Mouse (Mus musculus) midbrain, embryonic 13.5 days (tissue): ENCODE results near the gene Prss42. TPM values are rescaled to one million over a fixed set of nuclear protein-coding genes. Genes with fewer than 3 reads are reported as not detected.

Experiments
- ATAC-seq: fragments of 200-750 bp; cut with Nextera tagmentation; 2 replicates; pipeline ENCODE4 v1.8.0; 2017; ENCODE audit warnings: mild to moderate bottlenecking, moderate TSS enrichment, moderate library complexity
- H3K27ac ChIP-seq: fragments of 300-500 bp; sonication (generic); 2 replicates; pipeline ENCODE4 v1.5.1; 2015; ENCODE audit warnings: inconsistent platforms, mild to moderate bottlenecking, moderate library complexity
- H3K27me3 ChIP-seq: fragments of 300-500 bp; sonication (generic); 2 replicates; pipeline ENCODE4 v1.6.1; 2015; ENCODE audit warnings: mild to moderate bottlenecking, inconsistent platforms
- H3K36me3 ChIP-seq: fragments of 300-500 bp; sonication (generic); 2 replicates; pipeline ENCODE4 v1.6.1; 2015; ENCODE audit warnings: mild to moderate bottlenecking, inconsistent platforms
- H3K4me1 ChIP-seq: fragments of 300-500 bp; sonication (generic); replicated peaks from 2 replicates; pipeline ENCODE4 v1.6.1; 2015; ENCODE audit warnings: inconsistent platforms
- H3K4me2 ChIP-seq: fragments of 300-500 bp; sonication (generic); replicated peaks from 2 replicates; pipeline ENCODE4 v1.6.1; 2015; ENCODE audit warnings: moderate library complexity, mild to moderate bottlenecking, inconsistent platforms
- H3K4me3 ChIP-seq: fragments of 300-500 bp; sonication (generic); replicated peaks from 2 replicates; pipeline ENCODE4 v1.5.1; 2015; ENCODE audit warnings: mild to moderate bottlenecking, inconsistent platforms
- H3K9ac ChIP-seq: fragments of 300-500 bp; sonication (generic); replicated peaks from 2 replicates; pipeline ENCODE4 v1.6.1; 2015; ENCODE audit warnings: mild to moderate bottlenecking, inconsistent platforms
- H3K9me3 ChIP-seq: fragments of 300-500 bp; sonication (generic); 2 replicates; pipeline ENCODE4 v1.6.1; 2016; ENCODE audit warnings: mild to moderate bottlenecking, inconsistent platforms
- WGBS: fragments of 180-500 bp; shearing (Covaris S2); methylation state at CpG from one replicate; pipeline ENCODE4 v1.1.7; 2015; 5-methylcytosine and 5-hydroxymethylcytosine counted together
- polyA plus RNA-seq: library from polyadenylated mRNA; unstranded; fragments of >200 nt; fragmentation: Nextera tagmentation; extraction: Ambion mirVana; gene quantifications from 2 replicates; pipeline ENCODE4 v1.2.1, GENCODE M21; 2015

Prss42 gene
- not detected in 2 replicates for polyA plus RNA-seq

DNA sequence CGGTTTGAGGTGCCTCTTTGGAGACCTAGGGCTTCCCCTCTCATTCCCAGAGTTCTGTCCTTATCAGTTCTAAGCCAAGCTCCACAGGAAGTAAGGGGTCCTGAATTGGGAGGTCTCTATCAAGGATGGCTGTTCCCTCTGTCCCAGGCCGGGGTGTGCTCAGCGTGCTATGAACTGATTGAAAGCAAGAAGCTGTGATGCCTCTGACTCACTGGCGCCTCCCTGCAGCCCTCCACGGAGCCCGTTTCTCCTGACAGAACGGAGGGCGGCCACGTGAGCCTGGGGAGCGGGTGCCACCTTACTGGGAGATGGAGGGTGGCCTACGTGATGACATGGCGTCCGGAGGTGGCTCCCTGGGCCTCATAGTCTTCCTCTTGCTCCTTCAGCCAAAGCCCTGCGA is at the start of gene Prss42:
Gene Prss42 (plus strand): TSS at position 301 of the 400 bp plus-strand sequence.
- WGBS, result 94% methylated on average over 14 of the region's 14 CpGs

DNA sequence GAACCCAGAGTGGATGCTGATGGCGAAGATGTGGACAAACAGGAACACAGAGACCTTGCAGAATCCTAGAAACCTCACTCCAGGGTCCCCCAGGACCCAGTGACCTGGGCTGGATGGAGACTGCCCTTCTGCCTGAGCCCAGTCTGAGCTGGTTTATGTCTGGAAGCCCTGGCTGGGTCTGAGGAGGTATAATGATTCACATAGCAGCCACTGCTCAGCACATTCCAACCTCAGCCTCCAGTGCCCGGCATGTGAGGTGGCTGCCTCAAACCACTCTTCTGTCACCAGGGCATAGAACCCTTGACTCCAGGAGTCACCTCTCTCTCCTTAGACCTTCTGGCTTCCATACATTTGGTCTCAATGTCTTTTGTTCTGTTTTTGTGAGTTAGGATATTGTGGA is 49.5 kb upstream of the Prss42 start:
- WGBS, result 90% methylated on average over 2 of the region's 2 CpGs
- ATAC-seq, result no peak
- no peak overlapping the region for H3K4me2 ChIP-seq
- peaks cover 33% of the 10 kb centered on the region for H3K27me3 ChIP-seq
- no peaks in the 10 kb centered on the region for H3K36me3 ChIP-seq
- H3K4me3 ChIP-seq, result no peak overlapping the region
- no peak overlapping the region for H3K27ac ChIP-seq
- peaks cover 5% of the 10 kb centered on the region for H3K4me1 ChIP-seq
- H3K9me3 ChIP-seq, result no peaks in the 10 kb centered on the region
- H3K9ac ChIP-seq, result no peak overlapping the region

More for the DNA sequence above, at the start of gene Prss42:
- Histone ChIP-seq H3K9me3 (no peaks in the 10 kb centered on the region), H3K9ac (no peak within 1 kb of the TSS), H3K27ac (no peak within 1 kb of the TSS), H3K4me3 (no peak within 1 kb of the TSS), H3K36me3 (no peaks in the 10 kb centered on the region), H3K27me3 (no peaks in the 10 kb centered on the region), H3K4me1 (no peaks in the 10 kb centered on the region), H3K4me2 (no peak within 1 kb of the TSS)
- ATAC-seq, result no peak

GRCm38 (mm10) chr9:110750404-110751187 is 47.4 kb upstream of the Prss42 start:
- no peak for ATAC-seq
- 56% methylated on average over 14 of the region's 14 CpGs for WGBS
- no peak overlapping the region for H3K27ac ChIP-seq
- H3K9ac ChIP-seq, result no peak overlapping the region
- H3K4me1 ChIP-seq, result no peaks in the 10 kb centered on the region
- H3K4me2 ChIP-seq, result no peak overlapping the region
- H3K4me3 ChIP-seq, result no peak overlapping the region
- H3K36me3 ChIP-seq, result no peaks in the 10 kb centered on the region
- no peaks in the 10 kb centered on the region for H3K9me3 ChIP-seq
- H3K27me3 ChIP-seq, result peaks cover 12% of the 10 kb centered on the region

- no peak overlapping the region for H3K4me3 ChIP-seq
- no peak overlapping the region for H3K27ac ChIP-seq
- H3K9me3 ChIP-seq, result no peaks in the 10 kb centered on the region
- H3K4me1 ChIP-seq, result no peaks in the 10 kb centered on the region
- H3K4me2 ChIP-seq, result no peak overlapping the region
- H3K36me3 ChIP-seq, result no peaks in the 10 kb centered on the region
- no peak for ATAC-seq
- no peak overlapping the region for H3K9ac ChIP-seq
- WGBS, result 89% methylated on average over 5 of the region's 5 CpGs
- H3K27me3 ChIP-seq, result peaks cover 4% of the 10 kb centered on the region; the same call in 1 of the 2 replicates
Measured at GRCm38 (mm10) chr9:110751412-110751811, 46.6 kb upstream of the Prss42 start.

DNA sequence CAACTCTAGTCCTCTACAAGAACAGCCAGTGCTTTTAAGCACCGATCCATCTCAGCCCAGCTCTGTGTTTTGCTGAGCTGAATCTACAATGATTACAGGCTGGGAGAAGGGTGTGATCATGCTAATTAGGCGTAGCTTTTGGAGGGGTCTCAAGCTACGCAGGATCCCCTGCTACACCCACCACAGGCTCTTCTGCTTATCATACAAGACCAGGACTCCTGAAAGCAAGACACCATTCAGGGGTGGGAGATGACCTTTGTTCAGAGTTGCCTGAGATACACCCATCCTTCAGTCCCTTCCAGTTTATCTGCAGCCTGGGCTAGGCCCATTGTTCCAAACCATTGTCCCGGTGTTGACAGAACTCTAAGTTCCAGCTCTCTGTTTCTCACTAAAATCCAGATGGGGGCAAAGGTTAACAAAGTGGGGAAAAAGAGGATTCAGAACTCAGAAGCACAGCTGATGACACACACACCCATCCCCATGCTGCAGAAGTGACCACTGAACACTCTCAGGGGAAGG is 45.0 kb upstream of the Prss42 start:
- Histone ChIP-seq H3K4me1 (no peaks in the 10 kb centered on the region), H3K27me3 (0 out of 2 replicates have a peak, but pooled peaks cover 3% of the 10 kb centered on the region), H3K36me3 (no peaks in the 10 kb centered on the region), H3K27ac (no peak overlapping the region), H3K4me3 (no peak overlapping the region), H3K4me2 (no peak overlapping the region), H3K9me3 (no peaks in the 10 kb centered on the region), H3K9ac (no peak overlapping the region)
- no peak for ATAC-seq
- 61% methylated on average over 4 of the region's 4 CpGs for WGBS

DNA sequence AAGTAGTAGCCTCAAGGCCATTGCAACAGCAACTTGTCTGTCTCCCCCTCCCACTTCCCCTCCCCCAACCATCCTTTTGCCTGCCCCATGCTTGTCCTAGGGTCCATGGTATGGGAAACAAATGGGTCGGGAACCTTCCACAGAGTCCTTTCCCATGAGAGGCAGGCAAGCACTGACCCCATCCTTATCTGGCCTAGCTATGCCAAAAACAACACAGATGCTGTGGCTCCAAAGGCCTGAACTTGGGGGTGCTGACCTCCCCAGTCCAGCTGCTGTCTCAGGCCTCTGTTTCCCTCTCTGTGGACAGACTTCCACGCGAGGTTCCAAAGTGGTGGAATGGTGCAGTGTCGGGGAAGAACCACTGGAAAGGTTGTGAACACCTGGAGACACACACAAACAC is 44.2 kb upstream of the Prss42 start:
- Histone ChIP-seq H3K4me1 (no peaks in the 10 kb centered on the region), H3K27me3 (no peaks in the 10 kb centered on the region), H3K4me3 (no peak overlapping the region), H3K36me3 (no peaks in the 10 kb centered on the region), H3K9me3 (no peaks in the 10 kb centered on the region), H3K4me2 (no peak overlapping the region), H3K9ac (no peak overlapping the region), H3K27ac (no peak overlapping the region)
- ATAC-seq, result no peak
- WGBS, result 84% methylated on average over 3 of the region's 4 CpGs

DNA sequence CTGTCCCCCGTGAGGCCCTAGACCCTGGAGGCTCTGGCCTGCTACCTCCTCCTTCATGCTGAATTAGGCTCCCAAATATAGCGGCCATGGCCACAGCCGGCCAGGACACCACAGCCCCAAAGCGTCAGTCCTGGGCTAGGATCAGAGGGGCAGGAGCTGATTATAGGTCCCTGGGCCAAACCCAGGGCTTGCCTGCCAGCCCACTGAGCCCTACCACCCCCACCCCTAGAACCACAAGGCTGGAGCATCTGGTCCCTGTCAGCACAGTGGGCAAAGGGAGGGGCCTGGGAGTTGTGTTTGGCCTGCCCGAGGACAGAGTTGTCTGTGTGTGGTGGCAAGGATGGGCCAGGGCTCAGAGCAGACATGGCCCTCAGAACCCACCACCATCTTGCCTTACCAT is 40.1 kb upstream of the Prss42 start:
- no peak overlapping the region for H3K9ac ChIP-seq
- WGBS, result 83% methylated on average over 5 of the region's 5 CpGs
- H3K9me3 ChIP-seq, result no peaks in the 10 kb centered on the region
- H3K4me2 ChIP-seq, result no peak overlapping the region
- ATAC-seq, result no peak
- H3K27ac ChIP-seq, result no peak overlapping the region
- H3K4me1 ChIP-seq, result no peaks in the 10 kb centered on the region
- no peaks in the 10 kb centered on the region for H3K27me3 ChIP-seq
- no peaks in the 10 kb centered on the region for H3K36me3 ChIP-seq
- no peak overlapping the region for H3K4me3 ChIP-seq

DNA sequence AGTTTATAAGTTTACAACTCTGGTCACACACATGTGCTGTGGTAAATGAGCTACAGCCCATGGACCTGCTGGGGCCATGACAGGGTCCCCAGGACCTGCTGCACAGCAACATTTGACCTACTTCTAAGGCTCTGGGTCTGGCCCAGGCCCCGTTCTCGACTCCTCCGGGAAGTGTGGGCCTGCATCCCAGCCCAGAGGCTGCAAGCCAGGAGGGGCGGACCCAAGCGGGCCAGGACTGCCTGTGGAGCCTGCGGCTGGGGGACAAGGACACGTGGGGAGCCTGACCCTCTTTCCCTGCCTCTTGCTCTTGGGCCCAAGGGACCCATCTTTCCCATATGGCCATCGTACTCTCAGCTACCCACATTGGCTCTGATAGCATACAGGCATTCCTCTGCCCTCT is 39.4 kb upstream of the Prss42 start:
- 78% methylated on average over 8 of the region's 8 CpGs for WGBS
- H3K36me3 ChIP-seq, result no peaks in the 10 kb centered on the region
- no peak overlapping the region for H3K4me2 ChIP-seq
- H3K27ac ChIP-seq, result no peak overlapping the region
- ATAC-seq, result no peak
- no peak overlapping the region for H3K9ac ChIP-seq
- no peak overlapping the region for H3K4me3 ChIP-seq
- no peaks in the 10 kb centered on the region for H3K9me3 ChIP-seq
- H3K27me3 ChIP-seq, result no peaks in the 10 kb centered on the region
- no peaks in the 10 kb centered on the region for H3K4me1 ChIP-seq

- Histone ChIP-seq H3K4me1 (no peaks in the 10 kb centered on the region), H3K27ac (no peak overlapping the region), H3K9ac (no peak overlapping the region), H3K4me3 (no peak overlapping the region), H3K4me2 (no peak overlapping the region), H3K9me3 (no peaks in the 10 kb centered on the region), H3K36me3 (no peaks in the 10 kb centered on the region), H3K27me3 (0 out of 2 replicates have a peak, but pooled peaks cover 4% of the 10 kb centered on the region)
- no peak for ATAC-seq
- 69% methylated on average over 2 of the region's 2 CpGs for WGBS
Measured at GRCm38 (mm10) chr9:110759265-110759664, 38.7 kb upstream of the Prss42 start.

DNA sequence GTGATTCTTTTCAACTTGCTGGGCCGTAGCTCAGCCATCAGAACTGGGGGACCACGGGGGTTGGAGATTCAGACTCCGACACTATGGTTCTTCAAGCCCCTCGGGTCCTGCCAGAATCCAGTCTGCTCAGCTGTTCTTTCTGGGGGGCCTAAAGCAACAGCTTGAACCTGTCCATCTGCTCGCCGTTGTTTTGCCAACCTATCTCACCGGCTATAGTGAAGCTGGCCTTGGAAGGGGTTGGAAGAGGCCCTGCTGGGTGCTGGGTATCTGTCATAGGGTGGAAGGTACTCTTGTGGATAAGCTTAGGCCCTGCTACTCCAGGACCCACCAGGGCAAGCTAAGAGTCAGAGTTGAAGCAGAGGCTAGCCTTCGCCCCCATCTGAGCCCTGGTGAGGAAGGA is 37.1 kb upstream of the Prss42 start:
- Histone ChIP-seq H3K4me3 (no peak overlapping the region), H3K9me3 (no peaks in the 10 kb centered on the region), H3K27me3 (0 out of 2 replicates have a peak, but pooled peaks cover 4% of the 10 kb centered on the region), H3K4me1 (no peaks in the 10 kb centered on the region), H3K27ac (no peak overlapping the region), H3K4me2 (no peak overlapping the region), H3K9ac (no peak overlapping the region), H3K36me3 (no peaks in the 10 kb centered on the region)
- no peak for ATAC-seq
- 88% methylated on average over 8 of the region's 8 CpGs for WGBS

GRCm38 (mm10) chr9:110762763-110763162 is 35.2 kb upstream of the Prss42 start:
- no peak overlapping the region for H3K9ac ChIP-seq
- WGBS, result 72% methylated on average over 10 of the region's 10 CpGs
- H3K27me3 ChIP-seq, result 0 out of 2 replicates have a peak, but pooled peaks cover 4% of the 10 kb centered on the region
- no peak overlapping the region for H3K4me3 ChIP-seq
- no peak overlapping the region for H3K4me2 ChIP-seq
- no peak overlapping the region for H3K27ac ChIP-seq
- no peak for ATAC-seq
- no peaks in the 10 kb centered on the region for H3K4me1 ChIP-seq
- H3K9me3 ChIP-seq, result no peaks in the 10 kb centered on the region
- no peaks in the 10 kb centered on the region for H3K36me3 ChIP-seq

- Histone ChIP-seq H3K4me2 (no peak overlapping the region), H3K36me3 (no peaks in the 10 kb centered on the region), H3K4me1 (no peaks in the 10 kb centered on the region), H3K27ac (no peak overlapping the region), H3K4me3 (no peak overlapping the region), H3K9me3 (no peaks in the 10 kb centered on the region), H3K9ac (no peak overlapping the region), H3K27me3 (0 out of 2 replicates have a peak, but pooled peaks cover 4% of the 10 kb centered on the region)
- no peak for ATAC-seq
- 72% methylated on average over 2 of the region's 2 CpGs for WGBS
Measured at GRCm38 (mm10) chr9:110763405-110763804, 34.6 kb upstream of the Prss42 start.
